Mouse (Mus musculus) thymus, adult 18-20 months (tissue): ENCODE results near the gene Atxn1.
A peak's percentile ranks its signal among the peaks of the same experiment; 100 is the strongest.

ENCODE experiments used
- DNase-seq, 2 experiments: peaks; one replicate each; pipeline ENCODE4 v3.0.0; 2022; ENCODE audit warnings: mixed read lengths in 2 of 2

Gene Atxn1

DNA sequence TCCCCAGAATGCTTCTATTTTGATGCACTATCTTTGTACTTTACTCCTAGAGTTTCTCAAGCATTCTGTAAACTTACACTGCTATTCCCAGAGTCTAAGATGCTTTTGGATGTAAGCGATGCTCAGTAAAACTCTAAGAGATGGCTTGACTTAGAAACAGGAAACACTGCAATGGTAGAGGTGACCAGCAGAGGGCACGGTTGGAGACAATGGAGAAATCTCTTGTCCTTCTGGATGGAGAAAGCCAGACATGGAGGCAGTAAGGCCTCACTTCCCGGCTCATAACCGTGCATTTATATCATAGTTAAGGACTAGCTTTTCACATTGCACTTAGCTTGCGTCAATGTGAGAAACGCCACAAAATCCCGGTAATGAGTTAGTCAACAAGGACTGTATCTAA lies 404.3 kb downstream of the Atxn1 start:
- no peak for DNase-seq

GRCm38 (mm10) chr13:45559258-45559657 lies 405.6 kb downstream of the Atxn1 start:
- no peak for DNase-seq

DNA sequence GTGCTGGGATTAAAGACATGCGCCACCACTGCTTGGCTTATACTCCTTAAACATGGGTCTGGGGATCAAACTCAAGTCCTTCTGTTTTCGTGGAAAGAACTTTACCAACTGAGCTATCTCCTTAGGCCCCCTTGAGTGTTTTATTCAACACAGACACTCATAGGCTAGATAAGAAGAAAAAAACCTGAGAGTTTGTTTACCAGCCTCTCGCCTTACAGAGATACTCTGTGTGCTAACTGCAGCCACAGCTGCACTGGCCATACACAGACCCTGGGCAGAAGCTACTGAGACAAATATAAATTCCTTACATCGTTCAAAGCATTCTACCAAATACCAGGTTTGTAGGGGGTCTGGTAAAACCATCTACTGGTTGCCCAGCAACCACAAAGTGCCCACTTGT lies 406.4 kb downstream of the Atxn1 start:
- DNase-seq = no peak

GRCm38 (mm10) chr13:45553674-45554073 lies 411.1 kb downstream of the Atxn1 start:
- DNase-seq = no peak

DNA sequence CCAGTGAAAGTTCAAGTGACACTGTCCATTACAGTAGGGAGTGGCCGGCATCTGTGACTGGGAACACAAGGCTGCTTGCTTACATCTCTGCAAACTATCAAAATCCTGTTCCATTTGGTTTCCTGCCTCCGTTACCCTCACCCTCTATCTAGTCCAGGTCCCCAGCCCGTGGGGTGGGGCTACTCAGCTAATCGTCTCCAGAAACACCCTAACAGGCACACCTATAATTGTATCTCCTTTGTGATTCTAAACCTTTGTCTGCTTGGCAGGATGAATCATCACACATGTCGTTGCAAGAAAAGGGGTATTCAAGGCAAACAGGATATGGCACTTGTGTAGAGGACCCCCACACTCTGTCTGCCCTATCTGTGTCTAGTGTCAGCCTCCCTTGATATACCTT lies 417.3 kb downstream of the Atxn1 start:
- no peak for DNase-seq

- no peak for DNase-seq
These were observed 417.9 kb downstream of the Atxn1 start for GRCm38 (mm10) chr13:45546946-45547345.

DNA sequence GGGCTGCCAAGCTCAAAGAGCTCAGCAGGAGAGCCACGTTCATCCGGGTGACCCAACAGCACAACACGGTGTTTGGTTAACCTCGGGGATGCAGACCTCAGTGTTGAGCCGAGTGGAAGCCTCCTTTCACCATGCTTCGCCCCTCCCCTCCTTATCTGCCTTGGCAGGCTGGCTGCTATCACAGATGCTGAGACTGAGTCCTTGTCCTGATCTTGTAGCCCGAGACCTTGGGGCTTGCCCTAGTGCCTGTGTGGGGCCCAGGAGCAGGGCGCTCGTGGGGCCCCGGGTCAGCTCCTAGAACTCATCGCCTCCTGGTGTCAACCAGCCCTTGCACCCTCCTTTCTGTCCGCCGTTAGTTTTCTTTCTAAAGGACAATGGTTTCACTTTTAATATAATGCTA lies 418.8 kb downstream of the Atxn1 start:
- no peak for DNase-seq

DNA sequence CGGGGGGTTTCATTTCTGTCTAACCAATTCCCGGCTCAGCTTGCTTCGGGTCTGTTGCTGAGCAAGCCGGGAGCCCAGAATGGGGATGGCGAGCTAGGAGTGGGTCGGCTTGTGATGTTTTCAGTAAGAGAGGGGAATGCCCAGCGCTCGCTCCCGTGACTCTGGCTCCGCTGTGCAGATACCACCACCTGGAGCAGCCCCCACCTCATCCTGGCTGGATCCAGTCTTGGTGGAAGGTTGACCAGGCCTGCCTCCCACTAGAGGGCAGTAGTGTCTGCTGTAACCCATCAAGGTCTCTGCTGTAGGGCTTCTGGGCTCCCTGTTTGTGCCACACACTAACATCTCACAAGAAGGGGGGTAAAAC lies 425.6 kb downstream of the Atxn1 start:
- DNase-seq = peak; percentile 16 to 19

GRCm38 (mm10) chr13:45538532-45539204 lies 426.1 kb downstream of the Atxn1 start:
- no peak for DNase-seq

DNA sequence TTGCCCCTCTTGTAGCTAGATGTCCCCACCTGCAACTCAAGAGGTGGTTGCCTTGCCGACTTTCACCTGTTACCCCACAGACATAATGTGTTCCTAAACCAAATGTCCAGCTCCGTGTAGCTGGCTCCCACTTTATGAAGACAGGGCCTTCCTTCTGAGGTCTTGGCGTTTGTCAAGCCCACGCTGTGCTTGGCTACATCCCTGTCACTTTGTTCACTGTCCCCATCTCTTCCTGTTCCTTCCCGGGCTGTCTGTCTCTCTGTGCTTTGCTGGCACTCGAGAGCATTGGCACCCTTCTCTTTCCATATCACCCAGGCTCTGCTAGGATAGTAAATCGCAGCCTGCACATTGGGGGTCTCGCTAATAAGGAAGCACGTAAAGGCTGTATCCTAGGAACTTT lies 426.7 kb downstream of the Atxn1 start:
- no peak for DNase-seq

DNA sequence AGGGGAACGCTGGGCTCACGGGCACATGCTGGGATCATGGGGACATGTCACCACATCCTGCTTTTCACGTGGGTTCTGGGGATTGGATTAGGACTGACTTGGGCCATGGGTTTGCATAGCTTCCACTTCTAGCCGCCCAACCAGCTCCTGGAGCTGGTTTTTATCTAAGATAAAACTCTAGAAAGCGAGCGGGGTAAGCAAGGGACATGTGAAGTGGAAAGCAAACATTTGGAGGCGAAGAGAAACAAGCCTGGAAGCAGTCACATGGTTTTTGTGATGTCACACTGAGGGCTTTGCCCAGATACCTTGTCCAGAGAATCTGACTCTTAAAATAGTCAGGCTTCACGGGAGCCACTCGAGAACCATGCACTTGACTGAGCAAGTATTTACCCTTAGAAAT lies 427.7 kb downstream of the Atxn1 start:
- DNase-seq = no peak

DNA sequence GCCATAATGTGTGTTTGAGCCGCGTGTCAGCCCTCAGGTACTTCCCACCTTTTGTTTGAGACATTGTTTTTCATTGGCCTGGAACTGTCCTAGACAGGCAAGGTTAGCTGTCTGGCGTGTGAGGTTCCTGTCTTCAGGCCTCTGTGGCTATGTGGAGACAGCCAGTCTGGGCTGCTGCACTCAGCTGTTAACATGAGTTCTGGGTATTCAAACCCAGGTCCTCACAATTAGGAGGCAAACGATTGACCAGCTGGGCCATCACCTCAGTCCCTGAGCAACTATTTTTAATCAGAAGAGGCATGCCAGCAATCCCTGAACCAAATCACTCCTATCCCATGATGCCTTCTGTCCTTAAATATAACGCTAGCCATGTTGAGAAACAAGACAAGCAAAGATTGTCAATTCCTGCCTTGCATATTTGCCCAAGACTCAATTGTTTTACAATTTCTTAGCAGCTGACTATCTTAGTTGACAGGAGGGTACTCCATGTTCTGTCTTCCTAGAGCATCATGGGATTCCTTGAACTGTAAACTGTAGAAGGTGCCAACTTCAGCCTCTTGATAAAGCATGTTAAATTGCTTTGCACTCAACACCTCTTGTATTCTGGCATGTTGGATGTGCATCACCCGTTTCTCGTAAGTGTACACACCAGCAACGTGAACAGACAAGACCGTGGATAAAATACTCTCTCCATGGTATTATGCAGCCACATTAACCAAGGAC lies 428.9 kb downstream of the Atxn1 start:
- no peak for DNase-seq

DNA sequence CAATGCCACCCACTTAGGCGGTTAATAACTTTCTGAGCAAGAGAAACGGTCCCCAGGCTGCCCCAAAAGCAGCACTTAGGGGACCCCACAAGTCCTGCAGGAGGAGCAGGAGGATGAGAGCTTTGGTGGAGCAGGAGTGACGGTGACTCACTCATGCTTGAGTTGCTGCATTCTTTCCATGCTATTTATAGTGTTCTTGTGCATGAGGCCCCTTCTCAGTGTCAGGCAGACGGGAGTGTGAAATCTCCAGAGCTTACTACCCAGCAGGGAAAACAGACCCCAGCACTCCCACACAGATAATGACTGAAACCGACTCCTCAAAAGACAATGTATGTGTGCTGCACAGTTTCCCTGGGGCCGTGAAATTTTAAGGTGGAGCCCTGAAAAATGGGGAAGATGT lies 434.1 kb downstream of the Atxn1 start:
- no peak for DNase-seq

DNA sequence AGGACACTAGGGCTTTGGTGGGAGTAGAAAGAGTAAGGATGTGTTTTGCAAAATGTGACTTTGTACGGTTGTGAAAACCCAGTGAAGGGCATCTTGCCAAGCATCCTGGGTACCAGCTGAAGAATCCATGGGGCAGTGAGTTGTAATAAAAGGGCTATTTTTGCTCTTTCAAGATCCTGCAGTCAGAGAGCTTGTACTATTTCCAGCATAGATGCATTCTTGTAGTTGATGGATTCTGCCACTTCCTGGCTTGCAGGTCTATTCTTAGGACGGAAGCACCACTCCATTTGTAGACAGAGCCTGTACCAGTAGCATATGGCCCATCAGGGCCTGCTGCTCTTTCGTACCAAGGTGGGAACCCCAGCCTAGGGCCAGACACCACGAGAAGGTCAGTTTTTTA lies 436.0 kb downstream of the Atxn1 start:
- DNase-seq = no peak

DNA sequence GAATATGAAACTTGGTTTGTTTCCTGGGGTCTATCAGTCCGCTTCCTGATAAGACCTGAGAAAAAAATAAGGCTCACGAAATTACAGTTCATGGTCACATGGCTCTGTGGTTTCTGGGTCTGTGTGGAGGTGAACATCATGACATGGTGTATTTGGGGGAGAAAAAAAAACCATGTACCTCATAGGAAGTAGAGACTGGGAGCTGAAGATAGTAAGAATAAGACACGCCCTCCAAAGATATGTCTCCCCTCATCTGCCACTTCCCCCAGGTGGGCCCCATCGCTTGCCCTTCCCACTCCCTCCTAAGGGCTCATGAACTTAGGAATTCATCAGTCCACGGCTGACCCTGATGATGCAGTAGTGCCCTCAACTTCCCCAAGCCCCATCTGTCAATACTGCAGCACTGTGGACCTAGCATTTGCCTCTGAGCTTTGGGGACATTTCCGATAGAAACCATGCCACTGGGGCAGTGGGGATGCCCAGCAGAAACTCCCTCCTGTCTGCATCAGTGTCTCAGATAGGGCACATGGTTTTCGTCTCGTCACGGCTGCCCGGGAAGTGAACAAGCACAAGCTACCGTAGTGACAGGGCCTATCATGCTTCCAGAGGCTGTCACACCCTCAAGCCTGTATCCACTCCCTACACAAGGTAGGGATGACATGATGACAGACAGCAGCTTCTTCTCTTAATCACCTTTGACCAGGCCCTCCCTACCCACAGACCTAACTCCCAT lies 437.4 kb downstream of the Atxn1 start:
- DNase-seq = no peak

- DNase-seq = no peak
These were observed 438.6 kb downstream of the Atxn1 start for GRCm38 (mm10) chr13:45526230-45526629.

DNA sequence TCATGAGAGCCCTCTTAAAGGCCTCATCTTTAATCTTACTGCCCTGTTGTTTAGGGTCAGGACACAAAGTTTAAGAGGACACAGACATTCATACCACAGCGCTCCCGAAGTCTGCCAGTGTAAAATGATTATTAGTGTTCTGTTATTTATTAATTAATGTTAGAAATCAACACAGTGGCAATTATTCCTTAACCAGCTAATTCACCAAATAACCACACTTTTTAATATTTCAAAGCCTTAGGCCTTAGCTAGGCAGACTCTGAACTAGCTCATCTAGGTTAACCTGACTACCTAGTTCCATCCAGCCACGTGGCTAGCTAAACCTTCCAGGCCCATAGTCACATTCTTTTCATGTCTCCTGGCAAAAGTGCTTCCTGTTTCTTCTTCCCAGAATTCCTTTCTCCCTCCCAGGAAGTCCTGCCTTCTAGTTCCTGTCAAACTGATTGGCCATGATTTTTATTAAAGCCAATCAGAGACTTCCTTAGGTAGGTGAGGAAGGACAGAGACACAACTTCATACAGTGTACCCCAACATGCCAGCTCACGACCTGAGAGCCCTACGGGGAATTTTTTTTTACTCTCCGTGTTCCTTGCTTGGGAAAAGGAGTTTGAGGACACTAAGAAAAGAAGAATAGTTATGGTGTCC lies 439.9 kb downstream of the Atxn1 start:
- DNase-seq = no peak

DNA sequence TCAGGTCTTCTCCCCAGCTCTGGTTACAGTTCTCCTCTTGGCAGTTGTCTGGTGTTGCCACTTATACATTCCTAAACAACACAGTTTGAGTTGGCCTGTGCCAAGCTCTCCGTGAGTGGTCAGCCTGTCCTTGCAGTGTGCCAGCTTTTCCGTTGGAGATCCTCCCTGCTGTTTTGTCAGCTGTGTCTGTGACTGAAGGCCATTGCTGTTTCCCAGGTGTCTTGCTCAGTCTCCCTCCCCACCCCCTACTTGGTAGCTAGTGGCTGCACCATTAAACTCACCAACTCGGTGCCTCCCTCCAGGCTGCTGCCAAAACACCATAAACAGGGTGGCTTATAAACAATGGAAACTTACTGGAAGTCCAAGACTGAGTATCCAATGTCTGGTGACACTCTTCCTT lies 440.5 kb downstream of the Atxn1 start:
- no peak for DNase-seq

DNA sequence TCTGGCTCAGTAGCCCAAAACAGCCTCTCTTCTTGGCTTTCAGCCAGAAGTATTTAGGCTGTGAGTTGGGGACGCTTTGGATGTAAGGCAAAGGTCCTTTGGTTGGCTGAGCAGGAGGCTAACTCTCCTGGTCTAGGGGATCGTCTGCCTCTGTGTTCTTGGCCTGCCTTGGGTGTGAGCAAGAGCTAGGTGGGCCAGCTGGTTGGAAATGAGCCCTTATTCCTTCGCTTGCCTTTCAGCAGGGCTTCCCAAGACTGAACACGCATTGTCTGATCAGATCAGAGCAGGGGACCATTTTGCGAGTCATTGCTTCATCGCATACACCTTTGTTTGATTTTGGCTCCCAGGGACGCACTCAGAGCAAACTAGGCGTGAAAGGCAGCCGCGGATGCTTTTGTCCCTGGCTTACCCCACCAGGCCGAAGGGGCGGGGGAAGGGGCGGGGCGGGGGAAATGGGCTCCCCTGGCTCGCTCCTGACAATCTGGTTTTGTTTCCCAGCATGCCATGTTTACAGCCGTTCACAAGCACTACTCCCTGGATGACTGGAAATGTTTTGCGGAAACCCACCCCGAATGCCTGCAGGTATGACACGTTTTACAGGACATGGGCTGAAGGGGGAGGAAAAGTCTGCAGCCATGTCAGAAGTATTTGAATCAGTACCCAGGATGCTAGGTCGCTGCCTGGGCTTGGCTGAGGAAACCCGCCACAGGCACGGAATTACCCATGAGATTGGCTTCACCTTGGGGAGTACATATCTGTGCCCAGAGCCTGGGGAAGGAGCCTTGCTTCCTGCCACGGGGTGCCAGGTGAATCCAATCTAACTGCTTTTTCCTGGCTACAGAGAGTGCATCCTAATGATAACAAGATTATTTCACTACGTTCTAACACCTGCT lies 448.1 kb downstream of the Atxn1 start:
- DNase-seq = no peak

DNA sequence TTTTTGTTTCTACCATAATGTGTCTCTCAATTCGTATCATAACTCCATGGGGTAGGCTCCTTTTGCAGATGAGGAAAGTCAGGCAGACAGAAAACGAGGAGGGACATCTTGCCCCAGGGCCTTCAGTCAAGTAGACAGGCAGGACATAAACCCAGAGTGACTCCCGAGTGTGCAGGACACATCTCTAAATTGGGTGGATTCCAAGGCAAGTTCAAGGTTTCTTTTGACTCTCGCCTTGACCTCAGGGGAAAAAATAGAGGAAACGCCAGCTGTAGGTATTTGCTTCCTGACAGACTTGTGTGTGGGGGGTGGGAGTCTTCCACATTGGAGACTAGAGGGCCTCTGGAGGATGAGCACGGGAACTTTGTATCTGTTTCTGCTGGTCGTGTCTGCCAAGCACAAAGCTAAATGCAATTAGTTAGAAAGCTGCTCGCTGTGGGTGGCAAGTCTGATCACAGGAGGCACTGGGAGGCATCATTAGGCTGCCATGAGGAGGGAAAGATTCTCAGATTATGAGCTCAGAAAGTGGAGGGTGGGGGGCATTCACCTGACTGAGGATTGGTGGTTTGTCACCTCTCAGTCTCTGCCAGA lies 449.9 kb downstream of the Atxn1 start:
- no peak for DNase-seq

- DNase-seq = no peak
These were observed 450.7 kb downstream of the Atxn1 start for GRCm38 (mm10) chr13:45514115-45514514.
